Mouse (Mus musculus) left cerebral cortex, adult 9 months (tissue): ENCODE results near the gene Ugt2a1.
A peak's percentile ranks its signal among the peaks of the same experiment; 100 is the strongest.
"Not testable (repeated sequence)": the region's sequence is repeated elsewhere in the genome, so short reads cannot be mapped to it uniquely, and the experiment has no call there.

ENCODE experiments used
- DNase-seq, 2 experiments: peaks; one replicate each; pipeline ENCODE4 v3.0.0; 2022; ENCODE audit warnings: low spot score in 2 of 2

Gene Ugt2a1

GRCm38 (mm10) chr5:87490771-87491170, at the start of gene Ugt2a1:
Gene Ugt2a1, minus strand, starts transcription at chr5:87490871.
- no peak for DNase-seq

GRCm38 (mm10) chr5:87538111-87538510, 47.4 kb upstream of the Ugt2a1 start, which contains the start of gene Sult1b1:
Gene Sult1b1, minus strand, starts transcription at chr5:87538195.
- DNase-seq: no peak

GRCm38 (mm10) chr5:87535994-87536644, 45.4 kb upstream of the Ugt2a1 start:
- no peak for DNase-seq

- DNase-seq: no peak
Observed at GRCm38 (mm10) chr5:87532288-87532687, 41.6 kb upstream of the Ugt2a1 start.

GRCm38 (mm10) chr5:87523561-87523960, 32.9 kb upstream of the Ugt2a1 start:
- not testable (repeated sequence) for DNase-seq

- DNase-seq: no peak
Observed at GRCm38 (mm10) chr5:87505776-87506458, 15.2 kb upstream of the Ugt2a1 start.

GRCm38 (mm10) chr5:87502687-87503086, 12.0 kb upstream of the Ugt2a1 start:
- DNase-seq: no peak

GRCm38 (mm10) chr5:87499341-87499740, 8.7 kb upstream of the Ugt2a1 start:
- DNase-seq: no peak

GRCm38 (mm10) chr5:87498936-87499335, 8.3 kb upstream of the Ugt2a1 start:
- DNase-seq: no peak

- DNase-seq: not testable (repeated sequence)
Observed at GRCm38 (mm10) chr5:87486706-87487105, 4.0 kb downstream of the Ugt2a1 start, which contains the start of gene Gm43638. Gene Gm43638, minus strand, starts transcription at chr5:87486806.

- DNase-seq: no peak
Observed at GRCm38 (mm10) chr5:87482160-87482559, 8.5 kb downstream of the Ugt2a1 start, which contains the start of gene Ugt2a2. Gene Ugt2a2, minus strand, starts transcription at chr5:87482260.

GRCm38 (mm10) chr5:87458810-87459209, 31.9 kb downstream of the Ugt2a1 start:
- no peak for DNase-seq

- no peak for DNase-seq
Observed at GRCm38 (mm10) chr5:87457701-87458100, 33.0 kb downstream of the Ugt2a1 start.

GRCm38 (mm10) chr5:87456216-87456850, 34.3 kb downstream of the Ugt2a1 start:
- no peak for DNase-seq

- DNase-seq: no peak
Observed at GRCm38 (mm10) chr5:87455519-87455918, 35.2 kb downstream of the Ugt2a1 start.

GRCm38 (mm10) chr5:87452514-87452913, 38.2 kb downstream of the Ugt2a1 start:
- DNase-seq: not testable (repeated sequence)

GRCm38 (mm10) chr5:87436264-87436663, 54.4 kb downstream of the Ugt2a1 start:
- DNase-seq: peak in 1 of 2 experiments; percentile 18

- DNase-seq: no peak
Observed at GRCm38 (mm10) chr5:87425676-87426075, 65.0 kb downstream of the Ugt2a1 start.

- not testable (repeated sequence) for DNase-seq
Observed at GRCm38 (mm10) chr5:87424041-87424440, 66.6 kb downstream of the Ugt2a1 start, which contains the start of gene Ugt2b38. Gene Ugt2b38, minus strand, starts transcription at chr5:87424203.
